Mouse (Mus musculus): Measurements from ENCODE around the gene Gjb4. TPM values are rescaled to one million over a fixed set of nuclear protein-coding genes. Genes with fewer than 3 reads are reported as not detected.

Gene Gjb4
- total RNA-seq, 2 experiments from 2014 or later = not detected

DNA sequence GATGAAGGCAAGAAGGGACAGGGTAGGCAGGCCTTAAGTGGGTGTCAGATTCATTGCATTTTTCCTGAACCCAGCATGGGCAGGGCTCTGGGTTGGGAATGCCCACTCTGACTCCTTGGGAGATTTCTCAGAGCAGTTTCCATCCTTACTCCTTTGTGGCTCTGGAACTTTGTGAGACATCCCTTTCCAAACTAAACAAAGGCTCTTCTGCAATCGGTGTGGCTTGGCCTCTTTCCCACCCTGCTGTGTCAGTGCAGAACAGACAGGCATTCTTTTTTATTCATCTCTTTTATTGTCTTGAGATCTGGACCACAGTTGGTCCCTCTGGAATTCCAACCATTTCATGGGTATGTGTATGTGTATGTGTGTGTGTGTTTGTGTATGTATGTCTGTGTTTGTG, 1.3 kb downstream of the Gjb4 start:
- no peak for DNase-seq (ENCODE audit: low spot score in 2 of 2)

DNA sequence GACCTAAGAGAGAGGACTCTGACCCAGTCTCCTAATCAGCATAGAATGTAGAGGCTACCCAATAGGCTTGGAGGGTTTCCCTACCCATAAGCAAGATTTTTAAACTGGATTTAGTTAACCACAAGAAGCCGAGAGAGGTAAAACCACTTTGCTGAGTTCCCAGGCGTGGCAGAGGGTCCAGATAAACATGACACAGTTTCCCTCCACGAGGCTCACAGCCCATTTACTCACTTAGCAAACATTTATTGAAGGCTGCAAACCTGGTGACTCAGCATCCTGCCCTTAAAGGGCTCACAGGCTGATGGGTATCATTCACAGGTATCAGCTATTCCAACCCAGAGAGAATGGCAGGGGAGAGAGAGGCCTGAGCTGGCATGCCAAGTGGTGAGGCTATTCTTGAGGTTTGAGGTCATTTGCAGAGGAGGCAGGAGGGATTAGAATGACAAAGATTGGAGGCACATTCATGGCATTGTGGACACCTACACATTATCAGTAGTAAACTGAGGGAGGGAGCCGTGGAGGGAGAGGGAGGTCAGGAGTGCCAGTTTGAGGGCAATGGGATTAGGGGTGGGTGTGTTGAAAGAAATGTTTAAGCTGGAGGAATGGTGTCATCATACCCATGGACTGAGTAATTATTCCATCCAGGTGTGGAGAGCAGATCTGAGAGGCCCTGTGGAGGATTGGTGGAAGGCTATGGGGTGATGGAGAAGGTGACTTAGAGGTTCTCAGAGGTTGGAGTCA, 4.2 kb downstream of the Gjb4 start:
- no peak for DNase-seq (ENCODE audit: low spot score in 2 of 2)

DNA sequence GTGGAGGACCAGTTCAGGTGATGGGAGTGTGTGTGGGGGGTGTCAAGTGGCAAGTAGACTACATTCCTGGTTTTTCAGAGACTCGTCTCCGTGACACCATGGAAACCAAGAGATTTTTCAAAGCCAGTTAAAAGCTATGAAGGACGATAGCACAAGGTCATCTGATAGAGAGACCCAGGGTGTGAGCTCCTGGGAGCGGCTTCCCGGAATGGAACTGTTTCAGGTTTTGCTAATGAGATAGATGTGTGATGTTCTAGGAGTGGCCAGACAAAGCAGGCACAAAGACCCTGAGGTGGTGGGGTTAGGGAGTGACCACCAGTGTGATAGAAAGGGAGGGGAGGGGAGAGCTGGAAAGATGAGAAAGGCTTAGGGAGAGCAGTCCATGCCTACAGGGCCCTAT, 8.9 kb downstream of the Gjb4 start:
- no peak for DNase-seq (ENCODE audit: low spot score in 2 of 2)

DNA sequence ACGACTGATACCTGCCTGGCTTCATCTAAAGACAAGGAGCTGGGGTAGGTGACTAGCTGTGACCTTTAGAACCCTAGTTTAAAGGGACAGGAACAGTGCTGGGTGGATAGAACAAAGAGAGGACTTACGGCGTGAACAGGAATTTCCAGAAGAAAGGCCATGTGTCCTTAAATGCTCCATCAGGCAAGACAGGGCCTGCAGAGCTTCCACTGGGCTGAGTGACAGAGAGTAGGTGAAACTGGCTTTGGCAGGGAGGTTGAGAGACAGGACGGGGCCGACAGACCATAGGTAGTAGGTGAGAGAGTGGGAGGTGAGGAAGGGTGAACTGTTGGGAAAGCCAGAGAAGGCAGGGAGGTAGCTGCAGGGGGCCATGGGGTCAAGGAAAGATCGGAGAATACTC, 12.5 kb downstream of the Gjb4 start:
- no peak for DNase-seq (ENCODE audit: low spot score in 2 of 2)

DNA sequence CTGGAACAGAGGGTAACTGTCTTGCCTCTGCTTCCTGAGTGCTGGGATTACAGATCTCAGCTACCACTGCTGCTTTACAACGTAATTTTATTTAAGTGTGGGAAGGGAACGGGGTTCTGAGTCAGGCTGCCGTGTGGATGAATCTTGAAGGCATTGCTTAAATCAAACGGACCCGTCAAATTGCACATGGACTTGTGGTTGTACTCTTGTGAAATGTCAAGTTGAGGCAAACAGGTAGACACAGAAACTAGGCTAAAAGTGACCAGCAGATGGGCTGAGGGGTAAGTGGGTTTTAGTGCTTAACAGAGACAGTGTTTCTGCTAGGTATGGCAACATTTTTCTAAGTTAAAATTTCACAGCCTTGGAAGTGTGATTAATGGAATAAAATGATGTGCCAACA, 16.2 kb downstream of the Gjb4 start:
- no peak for DNase-seq (ENCODE audit: low spot score in 2 of 2)

DNA sequence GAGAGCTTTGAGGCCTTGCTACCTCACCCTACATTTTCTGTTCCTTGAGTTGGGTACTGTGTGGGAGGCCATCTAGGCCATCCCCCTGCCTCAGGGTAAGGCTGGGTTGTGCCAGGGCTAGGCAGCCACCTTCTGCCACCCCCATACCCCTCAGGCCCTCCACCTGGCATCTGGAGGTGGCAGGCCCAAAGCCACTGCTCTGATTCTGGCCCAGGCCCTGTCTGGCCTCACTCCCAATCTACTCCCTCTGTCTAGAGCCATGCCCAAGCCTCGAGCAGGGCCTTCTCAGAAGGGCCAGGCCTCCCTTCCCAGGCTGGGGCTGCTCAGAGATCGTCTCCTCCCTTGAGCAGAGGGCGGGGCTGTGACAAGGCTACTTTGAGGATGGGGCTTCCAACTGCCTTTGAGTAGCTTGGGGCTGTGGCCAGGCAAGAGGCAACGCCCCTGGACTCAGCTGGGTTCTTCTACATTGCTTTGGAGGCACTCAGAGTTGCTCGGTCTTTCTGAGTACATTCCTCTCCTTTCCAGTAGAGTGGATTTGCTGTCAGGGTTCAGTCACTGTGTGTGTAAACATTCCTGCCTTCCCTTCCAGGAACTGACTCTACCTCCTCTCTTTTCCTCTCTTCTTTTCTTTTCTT, 18.9 kb downstream of the Gjb4 start:
- no peak for DNase-seq (ENCODE audit: low spot score in 2 of 2)

DNA sequence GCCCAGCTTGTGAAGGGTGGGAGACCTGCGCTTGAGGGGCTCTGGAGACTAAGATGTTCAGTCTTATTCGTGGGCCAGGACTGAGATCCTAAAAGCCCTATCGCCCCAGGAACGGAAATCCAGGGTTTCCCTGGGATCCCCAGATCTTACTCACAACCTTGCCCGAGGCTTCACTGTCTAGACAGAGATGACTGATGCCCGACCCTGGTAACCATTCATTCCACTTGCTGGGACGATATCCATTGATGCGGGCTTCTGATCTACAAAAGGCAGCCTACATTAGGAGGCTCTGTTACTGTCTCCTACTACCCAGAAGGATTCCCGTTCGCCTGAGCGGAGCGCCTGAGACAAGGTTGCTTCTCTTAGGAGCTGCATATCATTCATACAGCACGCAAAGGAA, 22.7 kb downstream of the Gjb4 start:
- no peak for DNase-seq (ENCODE audit: low spot score in 2 of 2)

DNA sequence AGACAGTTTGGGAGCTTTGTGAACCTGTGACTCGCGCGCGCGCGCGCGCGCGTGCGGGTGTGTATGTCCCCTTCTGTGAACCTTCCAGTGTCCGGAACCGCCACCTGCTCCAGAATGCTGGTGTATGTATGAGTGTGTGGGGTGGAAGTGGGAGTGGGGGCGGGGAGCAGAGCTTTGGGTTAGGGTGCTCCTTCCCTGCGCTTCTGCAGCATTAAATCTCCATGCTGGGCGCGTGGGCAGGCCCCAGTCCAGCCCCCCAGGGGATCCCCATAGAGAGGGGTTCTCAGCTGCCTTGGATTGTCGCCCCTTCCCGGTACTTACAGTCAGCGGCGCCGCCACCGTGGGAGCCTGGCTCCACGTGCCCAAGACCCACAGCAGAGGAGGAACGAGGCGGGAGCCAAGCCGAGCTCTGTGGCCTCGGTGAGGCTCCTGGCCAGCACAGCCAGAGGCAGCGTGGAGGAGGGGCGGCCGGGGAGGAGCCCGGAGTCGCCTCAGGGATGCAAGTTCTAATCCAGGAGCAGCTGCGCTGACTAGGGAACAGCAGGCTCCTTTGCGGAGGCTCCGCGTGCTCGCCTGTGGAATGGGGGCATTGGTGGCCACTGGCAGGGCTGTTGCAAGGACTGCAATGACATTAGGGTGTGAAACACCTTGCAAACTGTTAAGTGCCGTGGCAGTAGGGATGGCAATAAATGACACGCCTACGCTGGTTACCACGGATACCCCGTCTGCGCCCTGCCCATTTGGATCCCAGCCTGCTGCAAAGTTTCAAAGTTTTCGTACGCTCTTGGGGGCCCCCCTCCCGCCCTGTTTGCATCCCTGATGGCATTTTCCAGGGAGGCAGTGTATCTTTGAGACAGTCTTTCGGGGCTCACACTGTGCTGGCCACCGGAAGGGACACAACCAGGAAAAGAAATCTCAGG, 23.4 kb downstream of the Gjb4 start, which contains the start of gene Gjb3:
TSS of gene Gjb3 (minus strand) at position 664 of the 920 bp plus-strand sequence.
- no peak for DNase-seq (ENCODE audit: low spot score in 2 of 2)

DNA sequence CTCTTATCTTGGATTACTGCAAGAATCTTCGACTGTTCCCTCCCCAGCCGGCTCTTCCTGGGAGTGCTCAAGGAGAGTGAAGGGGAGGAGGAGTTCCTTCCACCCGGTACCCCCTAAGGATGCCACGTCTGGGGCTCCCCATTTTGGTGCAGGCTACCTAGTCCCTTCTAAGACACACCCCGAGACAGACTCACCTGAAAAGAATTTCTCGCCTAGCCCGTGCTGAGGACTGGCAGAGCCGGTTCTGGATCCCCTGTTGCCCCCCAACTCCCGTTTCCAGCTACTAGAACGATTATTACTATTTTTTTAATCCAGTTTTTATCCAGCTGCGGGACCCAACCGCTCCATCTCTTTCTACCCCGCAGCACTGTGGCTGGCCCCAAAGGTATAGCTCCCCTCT, 24.1 kb downstream of the Gjb4 start:
- DNase-seq (ENCODE audit: low spot score in 2 of 2) = no peak

DNA sequence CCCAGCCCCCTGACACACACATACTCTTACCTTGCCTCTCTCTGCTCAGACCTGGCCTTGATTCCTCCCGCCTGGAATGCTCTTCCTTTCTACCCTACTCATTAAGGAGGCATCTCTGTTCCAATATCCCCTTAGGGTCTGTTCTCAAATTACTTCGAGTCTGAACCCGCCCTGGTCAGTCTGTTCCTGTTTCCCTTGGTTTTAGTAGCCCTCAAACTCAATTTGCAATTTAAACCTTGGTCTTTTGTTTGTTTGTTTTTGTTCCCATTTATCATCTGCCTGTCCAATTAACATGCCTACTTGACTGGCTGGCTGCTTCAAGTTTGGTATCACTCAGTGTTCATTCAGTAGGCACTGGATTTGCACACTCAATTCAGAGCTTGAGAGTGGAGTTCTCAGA, 24.8 kb downstream of the Gjb4 start:
- DNase-seq (ENCODE audit: low spot score in 2 of 2) = no peak

DNA sequence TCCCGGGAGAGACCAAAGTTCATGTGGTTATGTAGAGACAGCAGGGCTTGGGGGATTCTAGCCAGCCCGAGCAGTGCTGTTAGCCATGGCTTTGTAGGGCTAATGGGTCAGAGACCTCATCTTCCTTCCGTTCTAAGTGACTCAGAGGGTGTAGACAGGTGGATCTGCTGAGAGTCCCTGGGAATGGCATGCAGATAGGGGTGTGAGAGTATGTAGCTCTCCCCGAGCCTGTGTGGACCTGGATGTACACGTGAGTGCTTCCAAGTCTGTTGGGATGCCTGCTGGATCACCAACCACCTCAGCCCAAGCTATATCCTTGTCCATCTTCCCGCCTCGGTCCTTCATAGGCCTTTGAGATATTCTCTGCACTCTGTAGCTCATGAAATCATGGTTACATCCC, 25.5 kb downstream of the Gjb4 start:
- no peak for DNase-seq (ENCODE audit: low spot score in 2 of 2)

DNA sequence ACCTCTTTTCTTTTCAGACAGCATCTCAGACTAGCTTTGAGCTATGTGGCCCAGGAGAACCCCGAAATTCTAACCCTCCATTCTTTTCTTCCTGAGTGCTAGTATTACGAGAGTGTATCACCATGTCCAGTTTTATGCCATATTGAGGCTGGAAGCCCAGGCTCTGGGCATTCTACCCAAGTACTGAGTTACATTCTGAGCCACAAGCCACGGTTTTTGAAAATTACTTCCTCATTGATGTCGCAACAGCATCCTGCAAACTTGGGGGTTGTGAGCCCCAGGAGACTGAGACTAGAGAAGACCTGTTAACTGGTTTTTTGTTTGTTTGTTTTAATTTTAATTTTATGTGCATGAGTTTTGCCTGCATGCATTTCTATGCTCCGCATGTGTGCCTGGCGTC, 26.1 kb downstream of the Gjb4 start:
- DNase-seq (ENCODE audit: low spot score in 2 of 2) = no peak

DNA sequence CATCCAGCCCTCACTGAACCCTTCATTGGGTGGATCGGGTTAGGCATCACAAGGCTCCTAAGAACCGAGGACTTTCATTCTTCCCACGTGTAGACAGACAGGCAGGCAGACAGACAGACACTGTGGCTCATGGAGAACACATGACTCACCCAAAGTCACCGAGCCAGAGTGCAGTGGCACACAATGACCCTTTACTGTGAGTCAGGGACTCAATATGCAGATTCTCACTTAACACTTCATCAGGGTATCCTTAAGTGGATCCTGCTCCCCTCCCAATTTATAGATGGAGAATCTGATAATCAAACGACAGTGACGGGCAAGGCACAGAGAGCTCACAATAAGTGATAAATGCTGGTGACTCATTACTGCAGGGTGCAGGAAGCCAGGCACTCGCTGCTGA, 26.6 kb downstream of the Gjb4 start:
- DNase-seq (ENCODE audit: low spot score in 2 of 2) = no peak

DNA sequence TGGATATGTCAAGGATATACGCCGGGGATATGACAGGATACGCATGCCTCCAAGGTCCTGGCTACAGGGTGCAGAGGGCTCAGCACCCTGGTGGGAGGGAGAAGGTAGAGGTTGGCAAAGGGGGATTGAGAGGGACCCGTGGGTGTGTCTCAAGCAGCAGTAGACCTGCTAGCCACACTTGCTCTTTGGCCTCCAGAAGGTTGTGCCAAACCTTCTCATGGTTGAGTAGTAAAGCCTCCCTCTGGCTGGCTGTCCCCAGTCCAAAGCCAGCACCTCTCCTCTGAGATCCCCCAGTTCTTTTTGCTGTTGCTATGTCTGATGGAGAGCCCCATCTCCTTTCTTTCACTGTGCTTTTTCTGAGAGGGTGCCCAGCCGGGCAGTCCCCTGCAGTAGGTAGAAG, 28.6 kb downstream of the Gjb4 start:
- DNase-seq (ENCODE audit: low spot score in 2 of 2) = no peak

DNA sequence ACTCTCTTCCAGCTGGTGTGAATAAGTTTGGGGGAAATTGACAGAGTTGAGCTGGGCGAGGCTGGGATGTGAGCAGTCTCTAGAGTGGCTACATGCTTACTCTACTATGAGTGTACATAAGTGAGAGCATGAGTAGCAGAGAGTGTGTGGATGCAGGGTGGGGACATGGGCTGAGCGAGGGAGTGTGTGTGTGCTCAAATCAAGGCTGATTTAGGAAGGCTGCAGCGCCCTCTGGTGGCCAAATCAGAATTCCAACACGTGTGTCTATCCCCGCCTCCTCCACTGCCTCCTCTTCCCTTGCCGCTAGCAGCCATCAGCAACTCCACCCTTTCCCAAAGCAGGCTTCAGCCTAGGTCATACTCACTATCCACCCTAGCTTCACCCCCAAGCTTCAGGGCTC, 29.1 kb downstream of the Gjb4 start:
- DNase-seq (ENCODE audit: low spot score in 2 of 2) = peak; percentile 73 to 80

DNA sequence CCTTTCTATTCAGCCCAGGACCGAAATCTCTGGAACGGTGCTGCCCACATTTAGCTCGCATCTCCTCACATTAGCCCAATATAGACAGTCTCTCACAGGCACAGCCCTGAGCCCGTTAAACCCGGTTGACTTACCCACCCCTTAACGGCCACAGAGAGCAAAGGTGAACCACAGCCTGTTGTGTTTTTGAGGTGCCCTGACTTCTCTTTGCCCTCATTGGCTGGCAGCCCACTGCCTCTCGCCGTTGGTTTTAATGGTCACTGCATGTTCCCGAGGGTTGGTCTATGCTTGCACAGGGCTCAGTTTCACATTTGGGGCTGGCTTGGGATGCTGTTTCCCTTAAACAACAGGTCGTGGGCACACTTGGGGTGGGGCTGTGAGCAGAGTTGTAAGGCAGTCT, 29.6 kb downstream of the Gjb4 start:
- DNase-seq (ENCODE audit: low spot score in 2 of 2) = no peak

DNA sequence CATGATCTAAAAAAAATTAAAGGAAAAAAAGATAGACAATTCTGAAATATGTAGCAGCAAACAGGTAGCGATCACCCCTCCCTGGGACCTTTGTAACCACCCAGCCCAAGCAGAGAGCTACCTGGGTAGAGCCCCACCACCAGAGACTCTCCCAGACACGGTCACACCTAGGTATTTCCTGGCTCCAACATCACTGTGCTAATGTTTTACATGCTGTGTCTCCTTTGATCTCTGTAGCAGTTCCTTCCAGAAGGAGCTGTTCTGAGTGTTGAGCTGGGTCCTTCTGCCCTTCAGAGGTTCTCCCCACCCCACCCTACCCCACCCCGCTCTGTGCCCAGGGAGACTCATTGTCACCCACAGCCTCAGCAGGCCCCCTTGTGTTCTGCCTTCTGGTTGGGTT, 30.2 kb downstream of the Gjb4 start:
- DNase-seq (ENCODE audit: low spot score in 2 of 2) = no peak

DNA sequence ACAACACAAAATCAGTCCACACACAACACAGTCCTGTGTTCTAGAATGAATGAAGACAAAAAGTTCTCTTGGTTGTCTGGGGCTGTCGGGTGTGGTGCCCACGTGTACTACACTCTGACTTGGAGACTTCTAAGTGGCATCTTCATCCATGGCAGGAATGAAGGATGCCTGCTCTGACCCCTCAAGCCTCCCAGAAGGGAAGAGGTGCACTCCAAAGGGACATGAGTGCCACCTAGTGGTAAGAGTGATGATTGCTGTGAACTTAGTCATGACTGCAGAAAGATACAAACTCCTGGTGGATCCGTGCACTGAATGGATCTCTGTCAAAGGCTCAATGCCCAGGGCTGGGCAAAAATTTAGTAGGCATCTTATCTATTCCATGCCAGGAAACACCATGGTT, 34.3 kb downstream of the Gjb4 start:
- DNase-seq (ENCODE audit: low spot score in 2 of 2) = peak; percentile 47 to 84

DNA sequence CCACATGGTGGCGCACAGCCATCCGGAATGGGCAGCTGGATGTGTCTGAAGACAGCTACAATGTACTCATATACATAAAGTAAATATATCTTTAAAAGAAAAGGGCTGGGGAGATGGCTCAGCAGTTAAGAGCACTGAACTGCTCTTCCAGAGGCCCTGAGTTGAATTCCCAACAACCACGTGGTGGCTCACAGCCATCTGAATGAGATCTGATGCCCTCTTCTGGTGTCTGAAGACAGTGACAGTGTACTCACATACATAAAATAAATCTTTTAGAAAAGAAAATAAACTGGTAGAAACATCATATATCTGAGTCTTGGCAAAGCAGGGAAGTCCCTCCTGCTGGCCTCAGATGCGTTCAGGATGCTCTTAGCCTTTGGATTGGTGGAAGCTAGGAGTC, 36.7 kb downstream of the Gjb4 start:
- no peak for DNase-seq (ENCODE audit: low spot score in 2 of 2)

DNA sequence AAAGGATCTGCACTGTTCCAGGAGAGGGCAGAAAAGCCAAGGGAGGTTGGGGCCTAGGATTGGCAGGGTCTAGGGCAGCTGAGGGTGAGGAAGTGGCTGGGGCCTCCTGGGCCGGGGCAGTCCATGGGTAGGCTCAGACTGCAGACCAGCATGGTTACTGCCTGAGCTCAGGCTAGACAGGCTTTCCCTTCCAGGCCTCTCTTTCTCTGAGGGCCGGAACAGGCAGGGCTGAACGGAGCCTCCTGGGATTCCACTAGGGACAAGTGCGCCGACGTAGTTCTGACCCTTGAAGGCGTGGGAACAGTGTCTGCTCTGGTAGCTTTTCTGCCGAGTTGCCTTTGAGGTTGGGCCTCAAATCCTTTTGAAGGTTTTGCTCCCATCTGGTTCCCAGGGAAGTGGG, 38.1 kb downstream of the Gjb4 start:
- no peak for DNase-seq (ENCODE audit: low spot score in 2 of 2)

DNA sequence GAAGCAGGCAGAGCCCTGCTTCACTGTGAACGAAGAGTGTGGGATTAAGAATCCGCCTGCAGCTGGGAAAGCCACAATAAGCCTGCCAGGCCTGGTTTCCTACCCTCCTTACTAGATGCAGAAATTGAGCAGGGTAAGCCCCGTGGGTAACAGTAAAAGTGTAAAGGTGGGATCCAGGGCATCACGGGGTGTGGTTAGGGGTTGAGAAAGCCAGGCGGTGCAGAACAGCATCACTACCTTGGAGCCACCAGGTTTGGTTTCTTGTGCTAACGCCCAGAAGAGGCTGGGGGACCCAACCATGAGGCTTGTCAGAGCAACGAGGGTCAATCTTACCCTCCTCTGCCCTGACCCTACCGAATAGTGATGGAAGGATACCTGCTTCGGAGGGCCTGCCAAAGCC, 39.3 kb downstream of the Gjb4 start:
- no peak for DNase-seq (ENCODE audit: low spot score in 2 of 2)

DNA sequence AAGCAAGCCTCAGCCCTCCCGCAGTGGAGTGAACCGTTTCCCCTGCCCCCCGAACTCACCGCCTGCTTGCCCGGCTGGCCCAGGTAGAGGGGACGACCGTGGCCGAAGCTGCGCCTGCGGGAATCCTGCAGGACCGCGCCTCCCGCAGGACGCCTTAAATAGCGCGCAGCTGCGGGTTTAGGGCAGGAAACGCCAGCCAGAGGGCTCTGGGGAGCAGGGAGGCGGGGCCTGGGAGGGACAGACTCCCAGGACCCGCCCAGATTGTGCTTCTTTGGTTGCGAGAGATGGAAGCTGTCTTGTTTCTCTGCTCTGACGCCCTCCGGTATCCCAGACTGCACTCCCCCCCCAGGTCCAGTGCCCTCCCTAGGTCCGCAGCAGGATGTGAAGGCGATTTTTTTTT, 40.0 kb downstream of the Gjb4 start, which contains the start of gene Gja4:
TSS of gene Gja4 (minus strand) at position 179 of the 400 bp plus-strand sequence.
- DNase-seq (ENCODE audit: low spot score in 2 of 2) = peak; percentile 54 to 55

All from layer of hippocampus, postnatal 14 days (tissue).